Comparison of ENCODE assay signal across 9 mouse cellular contexts in the genomic region with DNA sequence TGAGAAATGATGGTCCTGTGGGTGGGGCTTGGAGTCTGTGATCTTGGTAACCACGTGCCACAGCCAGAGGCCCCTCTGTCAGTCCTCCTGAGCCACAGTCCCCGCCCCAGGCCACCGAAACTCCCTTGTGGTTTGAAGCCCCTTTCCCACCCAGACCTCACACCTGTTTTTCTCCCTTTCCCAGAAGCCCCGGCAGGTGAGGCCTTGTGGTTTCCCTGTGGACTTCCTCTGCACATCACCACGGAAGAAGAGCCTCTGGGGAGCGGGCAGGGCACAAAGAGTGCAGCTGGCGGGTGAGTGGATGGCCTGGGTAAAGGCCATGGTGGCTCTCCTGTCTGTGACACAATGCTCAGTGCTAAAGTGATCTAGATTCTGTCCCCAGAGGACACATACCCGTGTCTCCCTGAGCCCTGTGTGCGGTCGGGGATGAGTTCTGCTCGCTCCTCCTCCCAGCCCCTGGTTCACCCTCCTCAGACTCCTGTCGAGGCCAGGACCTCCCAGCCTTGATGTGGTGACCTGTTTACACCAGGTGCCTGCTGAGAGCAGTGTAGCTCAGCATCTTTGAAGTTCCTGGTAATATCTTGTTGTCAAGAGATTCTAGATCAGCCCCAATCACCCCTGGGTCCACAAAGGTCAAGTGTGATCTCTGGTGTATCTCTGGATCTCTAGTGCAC. TPM values are rescaled to one million over a fixed set of nuclear protein-coding genes. Genes with fewer than 3 reads are reported as not detected.
DNase-seq lines count a peak whose midpoint lies in the region; ATAC-seq lines count a peak whose summit lies in the region.
"Had no signal": no experiment of that assay in that cellular context is flagged by ENCODE, and none has a peak within 500 bp of the region (broad histone marks: within the 10 kb centered on the region; RNA-seq: fewer than 3 reads in every experiment).

No protein-coding gene starts in this region.

- H3K27ac ChIP-seq in hindbrain, embryonic 10.5 days = no peak overlapping the region
- no peak overlapping the region for H3K27ac ChIP-seq in hindbrain, embryonic 12.5 days
- H3K27ac ChIP-seq in embryonic facial prominence, embryonic 13.5 days = no peak overlapping the region

- H3K4me3 ChIP-seq in hindbrain, embryonic 10.5 days = peak overlapping the region; percentile 83
- H3K4me3 ChIP-seq in hindbrain, embryonic 12.5 days = no peak overlapping the region
- no peak overlapping the region for H3K4me3 ChIP-seq in embryonic facial prominence, embryonic 13.5 days

- H3K36me3 ChIP-seq in hindbrain, embryonic 10.5 days = 0 out of 2 replicates have a peak, but pooled peaks cover 6% of the 10 kb centered on the region
- H3K36me3 ChIP-seq in hindbrain, embryonic 12.5 days = no peaks in the 10 kb centered on the region
- no peaks in the 10 kb centered on the region for H3K36me3 ChIP-seq in embryonic facial prominence, embryonic 13.5 days
- no peaks in the 10 kb centered on the region for H3K36me3 ChIP-seq in splenic B cell, adult 2 months (ENCODE audit: control insufficient read depth, insufficient read depth, low read length, poor library complexity, severe bottlenecking)

- no peak overlapping the region for H3K9ac ChIP-seq in hindbrain, embryonic 12.5 days
- H3K9ac ChIP-seq in embryonic facial prominence, embryonic 13.5 days = no peak overlapping the region

- H3K9me3 ChIP-seq in hindbrain, embryonic 10.5 days = no peaks in the 10 kb centered on the region
- no peaks in the 10 kb centered on the region for H3K9me3 ChIP-seq in hindbrain, embryonic 12.5 days (replicated peaks)
- H3K9me3 ChIP-seq in embryonic facial prominence, embryonic 13.5 days = no peaks in the 10 kb centered on the region

- no peak overlapping the region for H3K4me2 ChIP-seq in hindbrain, embryonic 12.5 days (replicated peaks)
- H3K4me2 ChIP-seq in embryonic facial prominence, embryonic 13.5 days = peak overlapping the region; percentile 92; the same call in 1 of the 2 replicates

- 61% methylated on average over 12 of the region's 12 CpGs for WGBS in hindbrain, embryonic 10.5 days
- WGBS in hindbrain, embryonic 12.5 days = 58% methylated on average over 12 of the region's 12 CpGs
- 57% methylated on average over 12 of the region's 12 CpGs for WGBS in embryonic facial prominence, embryonic 13.5 days

- peaks cover 55% of the 10 kb centered on the region for H3K4me1 ChIP-seq in hindbrain, embryonic 10.5 days (replicated peaks)
- peaks cover 21% of the 10 kb centered on the region for H3K4me1 ChIP-seq in hindbrain, embryonic 12.5 days
- peaks cover 19% of the 10 kb centered on the region for H3K4me1 ChIP-seq in embryonic facial prominence, embryonic 13.5 days

- no peak for ATAC-seq in hindbrain, embryonic 12.5 days (ENCODE audit: low FRiP score)
- no peak for ATAC-seq in embryonic facial prominence, embryonic 13.5 days (ENCODE audit: insufficient number of reproducible peaks, insufficient read depth, low FRiP score, low TSS enrichment, low read depth)

- H3K27me3 ChIP-seq in hindbrain, embryonic 10.5 days (ENCODE audit: insufficient read depth, poor library complexity, severe bottlenecking) = peaks cover 34% of the 10 kb centered on the region
- peaks cover 6% of the 10 kb centered on the region; the same call in 1 of the 2 replicates for H3K27me3 ChIP-seq in hindbrain, embryonic 12.5 days
- no peaks in the 10 kb centered on the region; the same call in 1 of the 2 replicates for H3K27me3 ChIP-seq in embryonic facial prominence, embryonic 13.5 days
- H3K27me3 ChIP-seq in splenic B cell, adult 2 months (ENCODE audit: control insufficient read depth, insufficient read depth, low read length, poor library complexity, severe bottlenecking) = no peaks in the 10 kb centered on the region

- DNase-seq in hindbrain, embryonic 10.5 days (ENCODE audit: low spot score) = no peak
- peak; percentile 39 for DNase-seq in lung, postnatal 36 days
- peak; percentile 72 for DNase-seq in splenic B cell, adult 2 months (ENCODE audit: low read depth, low spot score)
- no peak for DNase-seq in right cerebral cortex, postnatal 4 days
- DNase-seq in retina, embryonic 14.5 days (ENCODE audit: low spot score) = no peak
- DNase-seq in frontal cortex, adult 2 months (ENCODE audit: extremely low spot score in 1 of 2, low spot score in 1 of 2) = no peak

RNA-seq across cellular contexts. Expression of a gene that starts 1.2 kb away (rescaled TPM):
- 3.5 and 3.8 TPM in 2 replicates for polyA plus RNA-seq in hindbrain, embryonic 10.5 days (2016; fragmentation: Nextera tagmentation; extraction: Ambion mirVana)
- polyA plus RNA-seq in hindbrain, embryonic 12.5 days (2016; fragmentation: Nextera tagmentation; extraction: Ambion mirVana) = 2.7 and 3.1 TPM in 2 replicates
- 2.7 and 2.9 TPM in 2 replicates for polyA plus RNA-seq in embryonic facial prominence, embryonic 13.5 days (2015; fragmentation: Nextera tagmentation; extraction: Ambion mirVana)
- polyA plus RNA-seq in frontal cortex, adult 2 months (2012; rRNA removed) = 9.0 and 9.1 TPM in 2 replicates

RNA-seq across cellular contexts. Expression of a gene that starts 11.5 kb away (rescaled TPM):
- not detected in 2 replicates for polyA plus RNA-seq in hindbrain, embryonic 10.5 days (2016; fragmentation: Nextera tagmentation; extraction: Ambion mirVana)
- polyA plus RNA-seq in hindbrain, embryonic 12.5 days (2016; fragmentation: Nextera tagmentation; extraction: Ambion mirVana) = not detected in 2 replicates
- not detected in 2 replicates for polyA plus RNA-seq in embryonic facial prominence, embryonic 13.5 days (2015; fragmentation: Nextera tagmentation; extraction: Ambion mirVana)
- not detected in 2 replicates for polyA plus RNA-seq in frontal cortex, adult 2 months (2012; rRNA removed)
- polyA plus RNA-seq: embryonic facial prominence, embryonic 11.5 days had no signal

RNA-seq across cellular contexts. Expression of a gene that starts 23.0 kb away (rescaled TPM):
- 338 and 392 TPM in 2 replicates for polyA plus RNA-seq in hindbrain, embryonic 10.5 days (2016; fragmentation: Nextera tagmentation; extraction: Ambion mirVana)
- polyA plus RNA-seq in hindbrain, embryonic 12.5 days (2016; fragmentation: Nextera tagmentation; extraction: Ambion mirVana) = 181 and 190 TPM in 2 replicates
- polyA plus RNA-seq in embryonic facial prominence, embryonic 13.5 days (2015; fragmentation: Nextera tagmentation; extraction: Ambion mirVana) = 326 and 344 TPM in 2 replicates
- polyA plus RNA-seq in frontal cortex, adult 2 months (2012; rRNA removed) = 2.8 and 3.4 TPM in 2 replicates

RNA-seq across cellular contexts. Expression of a gene that starts 46.2 kb away (rescaled TPM):
- 106 and 132 TPM in 2 replicates for polyA plus RNA-seq in hindbrain, embryonic 10.5 days (2016; fragmentation: Nextera tagmentation; extraction: Ambion mirVana)
- 57.9 and 59.0 TPM in 2 replicates for polyA plus RNA-seq in hindbrain, embryonic 12.5 days (2016; fragmentation: Nextera tagmentation; extraction: Ambion mirVana)
- polyA plus RNA-seq in embryonic facial prominence, embryonic 13.5 days (2015; fragmentation: Nextera tagmentation; extraction: Ambion mirVana) = 143 and 150 TPM in 2 replicates
- 1.5 and 1.6 TPM in 2 replicates for polyA plus RNA-seq in frontal cortex, adult 2 months (2012; rRNA removed)

RNA-seq across cellular contexts. Expression of a gene that starts 46.3 kb away (rescaled TPM):
- polyA plus RNA-seq in hindbrain, embryonic 10.5 days (2016; fragmentation: Nextera tagmentation; extraction: Ambion mirVana) = 3.8 and 4.0 TPM in 2 replicates
- 2.9 and 4.6 TPM in 2 replicates for polyA plus RNA-seq in hindbrain, embryonic 12.5 days (2016; fragmentation: Nextera tagmentation; extraction: Ambion mirVana)
- polyA plus RNA-seq in embryonic facial prominence, embryonic 13.5 days (2015; fragmentation: Nextera tagmentation; extraction: Ambion mirVana) = 4.2 and 5.1 TPM in 2 replicates
- polyA plus RNA-seq in frontal cortex, adult 2 months (2012; rRNA removed) = 4.1 and 4.3 TPM in 2 replicates

Comparison
In these comparisons a context has a peak if more than half of its experiments do, and no peak if none do; other contexts are left out.
1. DNase-seq: peak in lung, postnatal 36 days (single experiment) and splenic B cell, adult 2 months (single experiment); none in hindbrain, embryonic 10.5 days (single experiment), right cerebral cortex, postnatal 4 days (single experiment), retina, embryonic 14.5 days (single experiment) and frontal cortex, adult 2 months (0 of 2).
2. RNA of a gene that starts 23.0 kb away (polyA plus RNA-seq): 326 to 344 TPM in embryonic facial prominence, embryonic 13.5 days, 338 to 392 TPM in hindbrain, embryonic 10.5 days and 181 to 190 TPM in hindbrain, embryonic 12.5 days; 2.8 to 3.4 TPM in frontal cortex, adult 2 months; every median in the first group is over 10 times any median in the second.